Mouse (Mus musculus): ENCODE measurements around the gene Tomm40l. TPM values are rescaled to one million over a fixed set of nuclear protein-coding genes. Genes with fewer than 3 reads are reported as not detected.
A peak's percentile ranks its signal among the peaks of the same experiment; 100 is the strongest.

The Tomm40l gene
- polyA plus RNA-seq, 1 experiment from 2014 or later = 28.2 TPM

DNA sequence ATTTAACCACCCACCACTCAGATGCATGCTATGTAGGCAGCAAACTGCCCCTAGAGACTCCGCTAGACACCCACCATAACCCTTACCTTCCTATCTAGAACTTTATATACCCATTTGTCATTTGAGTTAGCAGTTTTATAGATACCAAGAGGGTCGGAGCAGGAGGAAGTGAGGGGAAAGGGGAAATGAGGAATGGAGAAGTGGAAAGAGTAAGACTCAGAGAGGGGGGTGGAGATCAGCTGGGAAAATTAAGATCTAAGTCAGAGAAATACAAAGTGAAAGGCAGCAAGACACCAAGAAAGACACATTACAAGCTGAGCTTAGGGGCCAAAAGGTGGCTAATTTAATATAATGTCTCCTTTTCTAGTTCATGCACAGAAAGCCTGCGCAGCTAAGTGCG, 12.2 kb upstream of the Tomm40l start:
- no peaks in the 10 kb centered on the region for H3K4me1 ChIP-seq (ENCODE audit: control insufficient read depth, insufficient read depth, low read length)
- H3K9ac ChIP-seq (replicated peaks; ENCODE audit: low read depth, low read length) = no peak overlapping the region
- H3K4me3 ChIP-seq (ENCODE audit: low read depth, low read length) = no peak overlapping the region
- H3K9me3 ChIP-seq (ENCODE audit: control insufficient read depth, low read depth, low read length) = no peaks in the 10 kb centered on the region
- H3K36me3 ChIP-seq (ENCODE audit: control insufficient read depth, insufficient read depth, low read length) = peaks cover 61% of the 10 kb centered on the region
- no peak for ATAC-seq (ENCODE audit: insufficient number of reproducible peaks, insufficient read depth, low FRiP score, low read depth)
- no peak overlapping the region for H3K27ac ChIP-seq (ENCODE audit: low read length)
- 87% methylated on average over 4 of the region's 4 CpGs for WGBS
- no peaks in the 10 kb centered on the region for H3K27me3 ChIP-seq (ENCODE audit: control insufficient read depth, insufficient read depth, low read length)
- no peak overlapping the region for H3K4me2 ChIP-seq (replicated peaks; ENCODE audit: low read depth, low read length)

DNA sequence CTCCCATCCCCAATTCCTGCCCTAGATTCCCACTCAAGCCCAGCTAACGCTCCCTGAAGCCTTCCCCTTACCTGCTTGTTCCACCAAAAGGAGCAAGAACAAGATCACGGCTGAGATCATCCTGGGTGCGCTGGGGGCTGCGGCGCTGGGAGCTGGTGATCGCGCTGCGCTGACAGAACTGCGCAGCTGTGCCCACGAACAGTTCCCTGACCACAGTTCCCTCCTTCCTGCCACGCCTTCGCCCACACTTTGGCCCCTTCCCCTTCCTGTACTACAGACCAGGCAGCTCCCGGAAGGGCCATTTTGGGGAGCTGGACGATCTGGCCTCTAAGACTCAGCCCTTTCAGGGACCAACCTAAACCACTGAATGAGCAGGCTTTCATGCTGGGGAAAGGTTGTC, 11.8 kb upstream of the Tomm40l start, which contains the start of gene Fcer1g:
Fcer1g (minus strand) TSS at position 240 of the 400 bp plus-strand sequence.
- Histone ChIP-seq H3K4me1 (ENCODE audit: control insufficient read depth, insufficient read depth, low read length) (no peaks in the 10 kb centered on the region), H3K27ac (ENCODE audit: low read length) (no peak within 1 kb of the TSS; the same call in 1 of the 2 replicates), H3K4me3 (ENCODE audit: low read depth, low read length) (no peak within 1 kb of the TSS), H3K27me3 (ENCODE audit: control insufficient read depth, insufficient read depth, low read length) (no peaks in the 10 kb centered on the region), H3K36me3 (ENCODE audit: control insufficient read depth, insufficient read depth, low read length) (peaks cover 57% of the 10 kb centered on the region), H3K9ac (replicated peaks; ENCODE audit: low read depth, low read length) (no peak within 1 kb of the TSS), H3K4me2 (replicated peaks; ENCODE audit: low read depth, low read length) (no peak within 1 kb of the TSS), H3K9me3 (ENCODE audit: control insufficient read depth, low read depth, low read length) (no peaks in the 10 kb centered on the region)
- no peak for ATAC-seq (ENCODE audit: insufficient number of reproducible peaks, insufficient read depth, low FRiP score, low read depth)
- WGBS = 89% methylated on average over 14 of the region's 14 CpGs

DNA sequence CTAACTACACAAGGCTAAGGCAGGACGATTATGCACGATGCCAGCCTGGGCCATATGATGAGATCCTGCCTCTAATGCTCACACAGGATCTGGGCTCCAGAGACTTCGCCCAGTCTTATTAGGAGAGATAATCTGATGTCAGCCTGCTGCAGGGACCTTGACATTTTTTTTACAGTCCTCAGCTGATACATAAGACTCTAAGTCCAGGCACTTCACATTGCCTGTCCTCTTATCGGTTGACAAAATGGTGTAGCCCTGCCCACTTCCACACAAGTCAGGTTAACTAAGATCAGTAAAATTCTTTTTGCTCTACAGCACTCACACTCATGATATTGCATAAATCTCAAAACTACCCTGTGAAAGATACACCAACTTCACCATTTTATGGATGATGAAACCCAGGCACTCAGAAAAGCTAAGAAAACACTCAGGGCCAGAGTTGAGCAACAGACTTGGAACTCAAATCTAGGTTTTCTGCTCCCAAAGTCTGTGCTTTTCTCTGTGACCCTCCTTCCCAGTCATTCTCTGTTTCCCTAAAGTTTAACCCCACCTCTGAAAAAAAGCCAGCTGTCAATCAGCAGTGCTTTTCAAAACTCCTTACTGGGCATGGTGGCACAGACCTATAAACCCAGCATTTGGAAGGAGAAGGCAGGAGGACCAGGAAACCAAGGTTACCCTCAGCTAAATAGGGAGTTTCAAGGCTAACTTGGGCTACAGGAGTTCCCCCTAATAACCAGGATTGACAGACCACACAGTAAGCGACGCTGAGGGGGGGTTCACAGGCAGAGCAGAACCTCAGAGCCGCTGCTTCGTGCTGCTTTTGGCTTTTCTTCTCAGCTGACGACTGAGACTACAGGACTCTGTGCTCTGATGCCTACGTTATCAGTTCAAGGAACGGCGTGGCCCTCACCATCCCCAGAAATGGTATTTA, 10.8 kb upstream of the Tomm40l start:
- no peaks in the 10 kb centered on the region for H3K27me3 ChIP-seq (ENCODE audit: control insufficient read depth, insufficient read depth, low read length)
- no peak overlapping the region for H3K4me2 ChIP-seq (replicated peaks; ENCODE audit: low read depth, low read length)
- no peak overlapping the region for H3K9ac ChIP-seq (replicated peaks; ENCODE audit: low read depth, low read length)
- no peaks in the 10 kb centered on the region for H3K4me1 ChIP-seq (ENCODE audit: control insufficient read depth, insufficient read depth, low read length)
- H3K4me3 ChIP-seq (ENCODE audit: low read depth, low read length) = no peak overlapping the region
- no peaks in the 10 kb centered on the region for H3K9me3 ChIP-seq (ENCODE audit: control insufficient read depth, low read depth, low read length)
- peaks cover 46% of the 10 kb centered on the region for H3K36me3 ChIP-seq (ENCODE audit: control insufficient read depth, insufficient read depth, low read length)
- H3K27ac ChIP-seq (ENCODE audit: low read length) = no peak overlapping the region; the same call in 1 of the 2 replicates
- 85% methylated on average over 12 of the region's 12 CpGs for WGBS
- no peak for ATAC-seq (ENCODE audit: insufficient number of reproducible peaks, insufficient read depth, low FRiP score, low read depth)

DNA sequence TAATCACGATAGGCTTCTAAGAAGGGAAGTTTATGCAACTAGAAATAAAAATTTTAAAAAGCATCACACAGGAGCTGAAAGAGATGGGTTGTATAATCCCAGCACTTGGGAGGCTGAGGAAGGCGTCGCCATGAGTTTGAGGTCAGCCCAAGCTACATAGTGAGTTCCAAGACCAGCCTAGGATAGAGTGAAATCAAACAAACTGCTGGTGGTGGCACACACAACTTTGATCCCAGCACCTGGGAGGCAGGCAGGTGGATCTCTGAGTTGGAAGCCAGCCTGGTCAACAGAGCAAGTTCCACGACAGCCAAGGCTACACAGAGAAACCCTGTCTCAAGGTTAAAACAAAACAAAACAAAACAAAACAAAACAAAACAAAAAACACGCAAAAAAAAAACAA, 10.0 kb upstream of the Tomm40l start:
- ATAC-seq (ENCODE audit: insufficient number of reproducible peaks, insufficient read depth, low FRiP score, low read depth) = no peak
- 83% methylated on average over 5 of the region's 5 CpGs for WGBS

DNA sequence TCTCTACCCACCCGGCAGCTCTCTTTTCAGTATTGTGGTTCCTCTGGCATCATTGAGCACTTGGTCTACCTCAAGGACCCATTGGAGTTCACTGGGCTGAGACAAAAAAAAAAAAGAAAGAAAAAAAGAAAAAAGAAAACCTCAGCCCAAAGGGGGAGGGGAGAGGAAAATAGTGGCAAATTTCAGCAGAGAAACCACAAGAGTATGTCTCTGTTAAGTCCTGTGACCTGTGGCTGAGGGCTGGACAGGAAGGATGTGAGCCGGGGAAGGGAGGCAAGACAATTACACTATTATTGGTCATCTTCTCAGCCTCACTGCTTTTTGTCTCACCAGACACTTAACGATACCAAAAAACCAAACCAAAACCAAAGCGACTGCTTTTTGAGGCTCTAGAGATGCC, 9.5 kb upstream of the Tomm40l start:
- Histone ChIP-seq H3K4me2 (replicated peaks; ENCODE audit: low read depth, low read length) (no peak overlapping the region), H3K27me3 (ENCODE audit: control insufficient read depth, insufficient read depth, low read length) (no peaks in the 10 kb centered on the region), H3K4me1 (ENCODE audit: control insufficient read depth, insufficient read depth, low read length) (no peaks in the 10 kb centered on the region), H3K4me3 (ENCODE audit: low read depth, low read length) (no peak overlapping the region), H3K27ac (ENCODE audit: low read length) (no peak overlapping the region), H3K9me3 (ENCODE audit: control insufficient read depth, low read depth, low read length) (no peaks in the 10 kb centered on the region), H3K9ac (replicated peaks; ENCODE audit: low read depth, low read length) (no peak overlapping the region), H3K36me3 (ENCODE audit: control insufficient read depth, insufficient read depth, low read length) (peaks cover 34% of the 10 kb centered on the region)
- ATAC-seq (ENCODE audit: insufficient number of reproducible peaks, insufficient read depth, low FRiP score, low read depth) = no peak
- 80% methylated on average over 4 of the region's 4 CpGs for WGBS

More for the DNA sequence above, 10.0 kb upstream of the Tomm40l start:
- Histone ChIP-seq H3K27me3 (ENCODE audit: control insufficient read depth, insufficient read depth, low read length) (no peaks in the 10 kb centered on the region), H3K9me3 (ENCODE audit: control insufficient read depth, low read depth, low read length) (no peaks in the 10 kb centered on the region), H3K36me3 (ENCODE audit: control insufficient read depth, insufficient read depth, low read length) (peaks cover 39% of the 10 kb centered on the region), H3K4me3 (ENCODE audit: low read depth, low read length) (no peak overlapping the region), H3K9ac (replicated peaks; ENCODE audit: low read depth, low read length) (no peak overlapping the region), H3K4me2 (replicated peaks; ENCODE audit: low read depth, low read length) (no peak overlapping the region), H3K27ac (ENCODE audit: low read length) (0 out of 2 replicates have a peak overlapping the region, but pooled peaks have one; percentile 6), H3K4me1 (ENCODE audit: control insufficient read depth, insufficient read depth, low read length) (no peaks in the 10 kb centered on the region)

DNA sequence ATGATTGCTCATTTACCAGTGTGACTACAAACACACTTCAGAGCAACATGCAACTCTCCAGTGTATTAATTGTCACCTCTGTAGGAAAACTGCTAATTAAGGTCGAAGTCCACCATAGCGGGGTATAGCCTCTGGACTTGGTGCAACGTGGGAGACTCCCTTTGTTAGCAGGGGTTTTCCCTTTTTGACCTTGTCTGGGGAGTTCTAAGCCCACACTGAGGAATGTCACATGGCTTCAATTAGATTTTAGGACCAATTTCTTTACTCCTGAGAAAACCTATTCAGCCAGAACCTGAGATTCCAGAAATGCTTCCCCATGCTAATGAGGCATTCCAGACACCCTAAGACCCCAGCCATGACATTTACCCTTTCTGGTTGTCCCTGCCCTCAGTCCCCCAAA, 7.9 kb upstream of the Tomm40l start:
- H3K4me2 ChIP-seq (replicated peaks; ENCODE audit: low read depth, low read length) = no peak overlapping the region
- H3K27ac ChIP-seq (ENCODE audit: low read length) = no peak overlapping the region
- H3K4me1 ChIP-seq (ENCODE audit: control insufficient read depth, insufficient read depth, low read length) = no peaks in the 10 kb centered on the region
- peaks cover 20% of the 10 kb centered on the region for H3K36me3 ChIP-seq (ENCODE audit: control insufficient read depth, insufficient read depth, low read length)
- no peak for ATAC-seq (ENCODE audit: insufficient number of reproducible peaks, insufficient read depth, low FRiP score, low read depth)
- H3K27me3 ChIP-seq (ENCODE audit: control insufficient read depth, insufficient read depth, low read length) = no peaks in the 10 kb centered on the region
- H3K9ac ChIP-seq (replicated peaks; ENCODE audit: low read depth, low read length) = no peak overlapping the region
- H3K4me3 ChIP-seq (ENCODE audit: low read depth, low read length) = no peak overlapping the region
- no peaks in the 10 kb centered on the region for H3K9me3 ChIP-seq (ENCODE audit: control insufficient read depth, low read depth, low read length)
- WGBS = 81% methylated on average over 3 of the region's 3 CpGs

DNA sequence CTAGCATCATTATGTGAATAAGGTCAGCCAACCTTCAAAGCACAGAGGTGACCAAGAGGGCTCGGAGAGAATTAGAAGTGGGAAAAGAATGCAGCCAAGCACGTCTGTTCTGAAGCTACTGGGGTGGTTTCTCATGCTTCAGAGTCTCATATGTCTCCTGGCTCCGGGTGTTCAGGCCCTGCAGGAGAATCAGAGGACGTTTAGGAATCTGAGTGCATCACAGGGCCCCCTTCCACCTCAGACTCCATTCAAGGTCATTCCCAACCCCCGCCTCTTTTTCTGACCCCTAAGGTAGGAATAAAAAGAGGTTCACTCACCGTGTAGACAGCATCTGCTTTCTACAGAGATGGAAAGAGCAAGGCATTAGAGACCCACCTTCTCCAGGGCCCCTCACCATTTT, 7.4 kb upstream of the Tomm40l start:
- H3K27ac ChIP-seq (ENCODE audit: low read length) = no peak overlapping the region
- no peaks in the 10 kb centered on the region for H3K4me1 ChIP-seq (ENCODE audit: control insufficient read depth, insufficient read depth, low read length)
- H3K9me3 ChIP-seq (ENCODE audit: control insufficient read depth, low read depth, low read length) = no peaks in the 10 kb centered on the region
- no peak overlapping the region for H3K4me2 ChIP-seq (replicated peaks; ENCODE audit: low read depth, low read length)
- 51% methylated on average over 6 of the region's 6 CpGs for WGBS
- no peak for ATAC-seq (ENCODE audit: insufficient number of reproducible peaks, insufficient read depth, low FRiP score, low read depth)
- no peaks in the 10 kb centered on the region for H3K27me3 ChIP-seq (ENCODE audit: control insufficient read depth, insufficient read depth, low read length)
- H3K36me3 ChIP-seq (ENCODE audit: control insufficient read depth, insufficient read depth, low read length) = peaks cover 15% of the 10 kb centered on the region
- no peak overlapping the region for H3K9ac ChIP-seq (replicated peaks; ENCODE audit: low read depth, low read length)
- H3K4me3 ChIP-seq (ENCODE audit: low read depth, low read length) = no peak overlapping the region

DNA sequence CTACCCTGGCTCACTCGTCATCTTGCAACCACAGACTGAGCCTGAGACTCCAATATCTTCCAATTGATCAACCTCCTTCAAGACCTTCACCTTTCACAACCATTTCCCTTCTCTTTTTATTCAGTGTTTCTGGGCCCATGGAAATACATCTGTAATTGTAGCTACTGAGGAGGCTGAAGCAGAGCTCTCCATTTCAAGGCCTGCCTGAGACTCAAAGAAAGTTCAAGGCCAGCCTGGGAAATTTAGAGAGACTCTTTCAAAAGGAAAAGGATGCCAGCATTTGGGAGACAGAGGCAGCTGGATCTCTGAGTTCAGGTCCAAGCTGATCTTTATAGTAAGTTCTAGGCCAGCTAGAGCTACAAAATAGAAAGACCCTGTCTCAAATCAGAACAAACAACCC, 5.6 kb upstream of the Tomm40l start:
- H3K4me2 ChIP-seq (replicated peaks; ENCODE audit: low read depth, low read length) = no peak overlapping the region

More for the DNA sequence above, 5.6 kb upstream of the Tomm40l start:
- no peak for ATAC-seq (ENCODE audit: insufficient number of reproducible peaks, insufficient read depth, low FRiP score, low read depth)
- Histone ChIP-seq H3K27ac (ENCODE audit: low read length) (no peak overlapping the region), H3K27me3 (ENCODE audit: control insufficient read depth, insufficient read depth, low read length) (no peaks in the 10 kb centered on the region), H3K4me1 (ENCODE audit: control insufficient read depth, insufficient read depth, low read length) (no peaks in the 10 kb centered on the region), H3K36me3 (ENCODE audit: control insufficient read depth, insufficient read depth, low read length) (no peaks in the 10 kb centered on the region), H3K9ac (replicated peaks; ENCODE audit: low read depth, low read length) (no peak overlapping the region), H3K9me3 (ENCODE audit: control insufficient read depth, low read depth, low read length) (no peaks in the 10 kb centered on the region), H3K4me3 (ENCODE audit: low read depth, low read length) (no peak overlapping the region)
- WGBS = 79% methylated on average over 1 of the region's 1 CpGs
